Mouse (Mus musculus) kidney, postnatal 0 days (tissue): ENCODE measurements around the gene Cdipt. TPM values are rescaled to one million over a fixed set of nuclear protein-coding genes. Genes with fewer than 3 reads are reported as not detected.

Source experiments
- ATAC-seq: fragments of 200-750 bp; cut with Nextera tagmentation; replicated peaks from 2 replicates; pipeline ENCODE4 v1.8.0; 2017; ENCODE audit warnings: low read depth, moderate number of reproducible peaks, moderate TSS enrichment, moderate library complexity; ENCODE audit not compliant: low FRiP score
- DNase-seq: peaks from one replicate; pipeline ENCODE4 v3.0.0-alpha.2; 2016; ENCODE audit warnings: low spot score
- H3K27ac ChIP-seq: fragments of 300-500 bp; sonication (generic); 2 replicates; pipeline ENCODE4 v1.5.1; 2014; ENCODE audit warnings: mild to moderate bottlenecking
- H3K27me3 ChIP-seq: fragments of 300-500 bp; sonication (generic); 2 replicates; pipeline ENCODE4 v1.6.1; 2014; ENCODE audit warnings: low read length, mixed read lengths; ENCODE audit not compliant: insufficient read depth
- H3K36me3 ChIP-seq: fragments of 300-500 bp; sonication (generic); 2 replicates; pipeline ENCODE4 v1.6.1; 2014; ENCODE audit warnings: low read length, mixed read lengths; ENCODE audit not compliant: insufficient read depth
- H3K4me1 ChIP-seq: fragments of 300-500 bp; sonication (generic); replicated peaks from 2 replicates; pipeline ENCODE4 v1.6.1; 2014; ENCODE audit warnings: antibody characterized with exemption, low read length, mixed read lengths; ENCODE audit not compliant: insufficient read depth
- H3K4me2 ChIP-seq: fragments of 300-500 bp; sonication (generic); 2 replicates; pipeline ENCODE4 v1.6.1; 2014; ENCODE audit warnings: mild to moderate bottlenecking, low read length, moderate library complexity, mixed read lengths
- H3K4me3 ChIP-seq: fragments of 300-500 bp; sonication (generic); replicated peaks from 2 replicates; pipeline ENCODE4 v1.5.1; 2014; ENCODE audit warnings: low read depth, low read length
- H3K9ac ChIP-seq: fragments of 300-500 bp; sonication (generic); 2 replicates; pipeline ENCODE4 v1.6.1; 2014; ENCODE audit warnings: low read depth, low read length
- H3K9me3 ChIP-seq: fragments of 300-500 bp; sonication (generic); replicated peaks from 2 replicates; pipeline ENCODE4 v1.6.1; 2016; ENCODE audit warnings: low read length, inconsistent platforms, mixed read lengths
- CTCF ChIP-seq: IDR thresholded peaks from 2 replicates; pipeline ENCODE4 v1.5.1; 2016; ENCODE audit warnings: antibody characterized with exemption, low read depth, mild to moderate bottlenecking, moderate library complexity
- WGBS: fragments of 180-500 bp; shearing (Covaris S2); extraction: QIAGEN DNeasy Blood & Tissue Kit; methylation state at CpG from one replicate; pipeline ENCODE4 v1.1.7; 2014; 5-methylcytosine and 5-hydroxymethylcytosine counted together
- polyA plus RNA-seq: library from polyadenylated mRNA; unstranded; fragments of >200 nt; fragmentation: Nextera tagmentation; extraction: Ambion mirVana; gene quantifications from 2 replicates; pipeline ENCODE4 v1.2.1, GENCODE M21; 2015

Cdipt gene
- polyA plus RNA-seq, 1 experiment from 2014 or later: 118 TPM

DNA sequence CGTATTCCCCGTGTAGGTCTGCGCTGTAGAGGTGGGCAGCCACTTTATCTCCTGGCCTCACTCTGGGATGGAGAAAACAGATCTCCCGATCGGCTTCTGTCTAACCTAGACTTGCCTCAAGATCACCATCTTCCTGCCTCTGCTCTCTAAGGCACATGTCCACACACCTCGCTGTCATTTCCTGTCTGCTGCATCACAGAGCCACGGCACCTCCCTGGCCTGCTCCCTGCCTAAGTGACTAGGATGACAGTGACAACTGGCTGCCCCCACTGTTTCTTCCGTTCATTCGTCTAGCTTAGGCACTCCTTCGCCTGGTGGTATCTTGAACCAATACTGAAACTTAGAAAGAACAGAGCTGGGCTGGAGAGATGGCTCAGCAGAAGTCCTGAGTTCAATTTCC, 23.9 kb downstream of the Cdipt start:
- Histone ChIP-seq H3K9ac (no peak overlapping the region), H3K4me3 (no peak overlapping the region), H3K36me3 (peaks cover 3% of the 10 kb centered on the region; the same call in 1 of the 2 replicates), H3K27ac (no peak overlapping the region), H3K9me3 (no peaks in the 10 kb centered on the region), H3K4me1 (no peaks in the 10 kb centered on the region), H3K27me3 (no peaks in the 10 kb centered on the region), H3K4me2 (no peak overlapping the region)
- TF ChIP-seq CTCF: no peak
- DNase-seq (no peak), ATAC-seq (no peak)
- 76% methylated on average over 10 of the region's 10 CpGs for WGBS

DNA sequence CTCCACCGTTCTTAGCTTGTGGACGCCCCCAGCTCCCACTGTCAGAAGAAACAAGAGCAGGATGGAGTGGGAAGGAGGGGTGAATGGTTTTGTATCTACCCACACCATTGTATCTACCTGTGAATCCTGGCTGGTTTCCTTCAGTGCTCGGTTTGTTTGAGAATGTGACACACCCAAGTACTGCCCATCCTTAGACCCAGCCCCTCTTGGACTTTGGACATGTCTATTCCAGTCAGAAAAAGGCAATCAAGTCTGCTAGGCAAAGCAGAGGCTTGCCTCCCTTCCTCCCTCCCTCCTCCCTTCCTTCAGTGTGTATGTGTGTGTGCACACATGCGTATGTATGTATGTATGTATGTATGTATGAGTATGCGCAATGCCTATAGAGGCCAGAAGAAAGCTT, 27.9 kb downstream of the Cdipt start:
- H3K9me3 ChIP-seq: no peaks in the 10 kb centered on the region
- ATAC-seq (no peak), DNase-seq (no peak)
- no peak for TF ChIP-seq CTCF
- H3K4me2 ChIP-seq: no peak overlapping the region
- H3K27ac ChIP-seq: no peak overlapping the region
- H3K27me3 ChIP-seq: no peaks in the 10 kb centered on the region
- 0 out of 2 replicates have a peak, but pooled peaks cover 3% of the 10 kb centered on the region for H3K4me1 ChIP-seq
- no peaks in the 10 kb centered on the region for H3K36me3 ChIP-seq
- H3K4me3 ChIP-seq: no peak overlapping the region
- H3K9ac ChIP-seq: no peak overlapping the region
- WGBS: 87% methylated on average over 5 of the region's 5 CpGs

DNA sequence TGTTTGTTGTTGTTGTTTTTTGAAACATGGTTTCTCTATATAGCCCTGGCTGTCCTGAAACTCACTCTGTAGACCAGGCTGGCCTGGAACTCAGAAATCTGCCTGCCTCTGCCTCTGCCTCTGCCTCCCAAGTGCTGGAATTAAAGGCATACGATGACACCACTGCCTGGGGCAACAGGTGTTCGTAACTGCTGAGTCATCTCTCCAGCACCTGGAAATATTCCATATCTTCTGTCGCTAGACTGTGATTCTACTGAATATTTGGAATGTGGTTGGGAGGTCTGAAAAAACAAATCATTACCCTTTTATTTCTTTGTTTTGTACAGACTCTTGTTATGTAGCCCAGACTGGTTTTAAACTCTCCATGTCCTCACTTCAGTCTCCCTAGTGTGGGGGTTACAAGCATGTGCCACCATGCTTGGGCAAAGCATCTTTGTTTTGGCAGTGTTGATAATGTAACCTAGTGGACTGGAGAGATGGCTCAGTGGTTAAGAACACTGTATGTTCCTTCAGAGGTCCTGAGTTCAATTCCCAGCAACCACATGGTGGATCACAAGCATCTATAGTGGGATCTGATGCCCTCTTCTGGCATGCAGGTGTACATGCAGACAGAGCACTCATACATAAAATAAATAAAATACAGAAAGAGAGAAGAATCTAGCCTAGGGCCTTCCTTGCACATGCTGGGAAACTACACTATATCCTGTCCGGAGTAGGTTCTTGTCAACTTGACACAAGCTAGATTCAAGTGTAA, 28.6 kb downstream of the Cdipt start:
- 83% methylated on average over 4 of the region's 4 CpGs for WGBS
- H3K9me3 ChIP-seq: no peaks in the 10 kb centered on the region
- H3K4me3 ChIP-seq: no peak overlapping the region
- no peaks in the 10 kb centered on the region for H3K27me3 ChIP-seq
- H3K4me2 ChIP-seq: no peak overlapping the region
- TF ChIP-seq CTCF: peak; percentile 42
- peaks cover 8% of the 10 kb centered on the region; the same call in 1 of the 2 replicates for H3K4me1 ChIP-seq
- no peak overlapping the region for H3K27ac ChIP-seq
- no peak overlapping the region for H3K9ac ChIP-seq
- H3K36me3 ChIP-seq: no peaks in the 10 kb centered on the region
- no peak for ATAC-seq
- no peak for DNase-seq

DNA sequence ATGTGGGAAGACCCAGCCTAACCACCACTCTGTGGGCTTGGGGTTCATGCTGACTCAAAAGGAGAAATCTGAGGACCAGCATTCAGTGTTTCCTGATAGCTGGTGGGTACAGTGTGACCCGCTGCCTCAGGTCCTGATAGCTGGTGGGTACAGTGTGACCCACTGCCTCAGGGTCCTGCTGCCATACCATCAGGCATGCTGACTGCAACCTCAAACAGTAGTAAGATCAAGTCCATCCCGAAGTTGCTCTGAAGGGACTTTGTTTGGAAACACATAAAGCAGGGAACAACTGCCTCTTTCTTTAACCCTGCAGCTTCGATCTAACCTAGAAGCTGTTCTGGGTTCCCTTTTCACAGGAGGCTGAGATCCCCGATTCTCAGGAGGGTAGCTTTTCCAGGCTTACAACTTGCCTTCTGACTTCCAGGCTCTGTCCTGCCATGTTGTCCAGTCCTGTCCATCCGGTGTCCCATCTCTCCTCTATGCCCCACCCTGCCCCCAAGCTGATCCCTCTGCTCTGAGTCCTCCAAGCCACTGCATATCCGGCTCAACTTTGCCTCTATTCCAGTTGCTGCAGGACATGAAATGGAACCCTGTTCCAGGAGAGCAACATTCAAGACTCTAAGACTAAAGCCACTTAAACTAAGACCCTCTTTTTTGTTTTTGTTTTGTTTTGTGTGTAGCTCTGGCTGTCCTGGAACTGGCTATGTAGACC, 31.8 kb downstream of the Cdipt start:
- H3K27me3 ChIP-seq: no peaks in the 10 kb centered on the region
- 80% methylated on average over 6 of the region's 6 CpGs for WGBS

DNA sequence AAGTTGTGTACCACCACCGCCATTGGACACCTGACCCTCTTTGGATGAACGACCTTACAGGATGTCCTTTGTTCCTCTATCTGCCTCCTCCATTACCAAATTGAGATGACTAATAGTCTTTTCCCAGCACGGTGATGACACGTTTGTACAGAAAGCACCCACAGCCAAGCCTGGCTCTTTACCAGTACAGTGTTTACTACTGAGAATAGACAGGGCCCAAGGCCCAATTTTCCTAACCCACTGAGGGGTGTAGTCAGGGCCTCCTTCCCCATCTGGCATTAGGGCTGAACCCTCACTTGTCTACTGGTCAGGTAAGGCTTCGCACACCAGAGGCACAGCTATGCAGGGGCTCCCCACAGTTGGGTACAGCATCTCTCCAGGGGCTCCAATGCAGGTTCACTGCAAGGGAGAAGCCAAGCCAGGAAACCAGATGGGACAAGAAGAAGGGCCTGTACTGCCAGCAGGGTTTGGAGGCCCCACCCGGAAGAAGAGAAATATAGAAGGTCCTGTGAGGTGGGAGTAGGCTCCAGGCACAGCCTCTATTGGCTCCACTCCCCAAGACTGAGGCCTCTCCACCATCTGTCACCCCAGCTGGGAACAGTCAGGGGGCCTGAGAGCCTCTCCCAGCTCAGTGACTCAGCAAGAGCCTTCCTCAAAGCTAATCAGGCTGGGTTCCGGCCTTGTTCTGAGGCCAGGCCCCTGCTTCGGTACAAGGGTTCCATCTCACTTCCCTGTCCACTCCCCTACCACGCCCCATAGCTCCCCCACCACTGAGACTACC, 32.7 kb downstream of the Cdipt start:
- DNase-seq (peak; percentile 89), ATAC-seq (peak; percentile 86)
- Histone ChIP-seq H3K27me3 (no peaks in the 10 kb centered on the region), H3K9me3 (no peaks in the 10 kb centered on the region), H3K27ac (peak overlapping the region; percentile 83), H3K4me2 (no peak overlapping the region), H3K36me3 (0 out of 2 replicates have a peak, but pooled peaks cover 3% of the 10 kb centered on the region), H3K4me3 (no peak overlapping the region), H3K9ac (peak overlapping the region; percentile 56; the same call in 1 of the 2 replicates), H3K4me1 (peaks cover 11% of the 10 kb centered on the region; the same call in 1 of the 2 replicates)
- no peak for TF ChIP-seq CTCF
- 33% methylated on average over 9 of the region's 9 CpGs for WGBS

More for the DNA sequence above, 31.8 kb downstream of the Cdipt start:
- Histone ChIP-seq H3K4me2 (no peak overlapping the region), H3K9ac (no peak overlapping the region), H3K9me3 (no peaks in the 10 kb centered on the region), H3K4me1 (peaks cover 9% of the 10 kb centered on the region; the same call in 1 of the 2 replicates), H3K4me3 (no peak overlapping the region), H3K27ac (no peak overlapping the region), H3K36me3 (no peaks in the 10 kb centered on the region)
- DNase-seq: no peak
- no peak for ATAC-seq
- no peak for TF ChIP-seq CTCF
